Mouse (Mus musculus) intestine, embryonic 15.5 days (tissue): ENCODE measurements around the gene Siva1. TPM values are rescaled to one million over a fixed set of nuclear protein-coding genes. Genes with fewer than 3 reads are reported as not detected.
A peak's percentile ranks its signal among the peaks of the same experiment; 100 is the strongest.

Source experiments
- ATAC-seq: fragments of 200-750 bp; cut with Nextera tagmentation; 2 replicates; pipeline ENCODE4 v1.8.0; 2017; ENCODE audit warnings: moderate TSS enrichment, moderate library complexity
- H3K27ac ChIP-seq: fragments of 300-500 bp; sonication (generic); 2 replicates; pipeline ENCODE4 v1.5.1; 2015; ENCODE audit warnings: mild to moderate bottlenecking, inconsistent platforms
- H3K27me3 ChIP-seq: fragments of 300-500 bp; sonication (generic); replicated peaks from 2 replicates; pipeline ENCODE4 v1.6.1; 2015; ENCODE audit warnings: inconsistent platforms
- H3K36me3 ChIP-seq: fragments of 300-500 bp; sonication (generic); 2 replicates; pipeline ENCODE4 v1.6.1; 2015; ENCODE audit warnings: inconsistent platforms
- H3K4me1 ChIP-seq: fragments of 300-500 bp; sonication (generic); replicated peaks from 2 replicates; pipeline ENCODE4 v1.6.1; 2015; ENCODE audit warnings: inconsistent platforms
- H3K4me2 ChIP-seq: fragments of 300-500 bp; sonication (generic); replicated peaks from 2 replicates; pipeline ENCODE4 v1.6.1; 2015; ENCODE audit warnings: mild to moderate bottlenecking, inconsistent platforms
- H3K4me3 ChIP-seq: fragments of 300-500 bp; sonication (generic); replicated peaks from 2 replicates; pipeline ENCODE4 v1.5.1; 2015; ENCODE audit warnings: inconsistent platforms
- H3K9ac ChIP-seq: fragments of 300-500 bp; sonication (generic); 2 replicates; pipeline ENCODE4 v1.6.1; 2015; ENCODE audit warnings: inconsistent platforms
- H3K9me3 ChIP-seq: fragments of 300-500 bp; sonication (generic); 2 replicates; pipeline ENCODE4 v1.6.1; 2016; ENCODE audit warnings: inconsistent platforms
- WGBS: fragments of 180-500 bp; shearing (Covaris S2); methylation state at CpG from one replicate; pipeline ENCODE4 v1.1.7; 2015; 5-methylcytosine and 5-hydroxymethylcytosine counted together
- polyA plus RNA-seq: library from polyadenylated mRNA; unstranded; fragments of >200 nt; fragmentation: Nextera tagmentation; extraction: Ambion mirVana; gene quantifications from 2 replicates; pipeline ENCODE4 v1.2.1, GENCODE M21; 2015

Siva1 gene
- polyA plus RNA-seq, 1 experiment from 2014 or later, result 183 TPM

DNA sequence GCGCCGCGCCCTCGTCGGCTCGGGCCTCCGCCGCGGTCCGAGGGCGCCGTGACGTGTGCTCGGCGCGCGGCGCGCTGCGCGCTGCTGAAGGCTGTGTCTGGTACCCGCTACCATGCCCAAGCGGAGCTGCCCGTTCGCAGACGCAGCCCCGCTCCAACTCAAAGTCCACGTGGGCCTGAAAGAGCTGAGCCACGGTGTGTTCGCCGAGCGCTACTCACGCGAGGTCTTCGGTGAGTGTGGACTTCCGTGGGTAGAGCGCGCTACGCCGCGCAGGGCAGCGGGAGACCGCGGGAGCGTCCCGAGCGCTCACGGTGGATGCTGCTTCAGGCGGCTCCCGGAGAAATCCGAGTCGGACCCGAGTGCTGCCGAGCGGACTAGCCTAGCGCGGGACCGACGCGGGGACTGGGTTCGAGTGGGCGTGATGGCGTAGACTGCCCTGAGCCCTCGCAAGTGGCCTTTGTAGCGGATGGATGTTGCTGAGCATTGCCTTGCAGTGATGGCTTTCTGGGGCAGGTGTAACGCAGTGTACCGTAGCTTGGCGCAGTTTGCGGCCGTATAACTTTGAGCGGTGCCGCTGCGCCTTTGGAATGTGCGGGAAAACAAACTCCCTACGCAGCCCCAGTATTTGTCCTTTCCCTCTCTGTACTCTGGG is 502 bp downstream of the Siva1 start:
- ATAC-seq, result peak; percentile 47
- Histone ChIP-seq H3K9me3 (no peaks in the 10 kb centered on the region), H3K4me3 (peak overlapping the region; percentile 73), H3K9ac (peak overlapping the region; percentile 77), H3K27ac (peak overlapping the region; percentile 78), H3K36me3 (peaks cover 10% of the 10 kb centered on the region; the same call in 1 of the 2 replicates), H3K4me1 (peaks cover 15% of the 10 kb centered on the region), H3K4me2 (peak overlapping the region; percentile 69), H3K27me3 (no peaks in the 10 kb centered on the region)
- under 1% methylated on average over 75 of the region's 75 CpGs for WGBS

DNA sequence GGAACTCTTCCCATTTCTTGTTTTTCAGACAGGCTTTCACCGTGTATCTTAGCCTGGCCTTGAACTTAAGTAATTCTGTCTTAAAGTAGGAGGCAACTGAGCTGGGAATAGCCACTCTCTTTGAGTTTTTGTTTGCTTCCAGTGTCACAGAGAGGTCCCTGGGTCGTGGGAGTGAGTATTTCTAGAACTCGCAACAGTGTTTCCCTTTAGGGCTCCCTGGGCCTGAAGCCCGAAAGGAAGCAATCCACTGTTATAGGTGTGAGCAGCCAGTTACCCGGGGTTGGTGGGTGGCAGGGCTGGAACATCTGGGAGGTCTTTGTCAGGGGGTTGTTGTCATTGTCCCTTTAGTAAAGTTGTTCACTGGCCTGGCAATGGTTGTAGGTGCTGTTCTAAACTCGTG is 1.7 kb downstream of the Siva1 start:
- Histone ChIP-seq H3K4me1 (peaks cover 15% of the 10 kb centered on the region), H3K27me3 (no peaks in the 10 kb centered on the region), H3K9me3 (no peaks in the 10 kb centered on the region), H3K4me2 (peak overlapping the region; percentile 69), H3K9ac (peak overlapping the region; percentile 77), H3K4me3 (peak overlapping the region; percentile 73), H3K36me3 (peaks cover 15% of the 10 kb centered on the region; the same call in 1 of the 2 replicates), H3K27ac (no peak overlapping the region)
- 40% methylated on average over 6 of the region's 6 CpGs for WGBS
- ATAC-seq, result no peak

DNA sequence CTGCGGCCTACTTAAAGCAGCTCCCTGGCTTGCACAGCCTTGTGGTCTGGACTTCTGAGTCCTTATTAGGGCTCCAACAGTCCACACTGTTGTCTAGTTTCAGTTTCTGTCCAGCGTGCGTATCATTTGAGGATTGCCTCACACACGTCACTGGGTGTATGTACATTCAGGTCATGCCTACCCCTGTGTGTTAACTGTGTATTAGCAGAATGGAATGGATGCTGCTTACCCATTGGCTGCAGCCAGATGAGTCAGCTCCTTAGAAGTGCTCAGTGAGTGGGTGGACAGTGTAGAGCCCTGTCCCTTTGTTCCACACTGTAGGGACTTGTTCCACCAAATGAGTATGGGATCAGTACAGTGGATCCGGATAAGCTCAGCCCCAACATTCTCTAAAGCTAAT is 3.6 kb downstream of the Siva1 start:
- H3K4me3 ChIP-seq, result no peak overlapping the region
- 90% methylated on average over 5 of the region's 5 CpGs for WGBS
- peaks cover 15% of the 10 kb centered on the region for H3K4me1 ChIP-seq
- no peaks in the 10 kb centered on the region for H3K9me3 ChIP-seq
- H3K27me3 ChIP-seq, result no peaks in the 10 kb centered on the region
- no peak overlapping the region for H3K9ac ChIP-seq
- peaks cover 15% of the 10 kb centered on the region; the same call in 1 of the 2 replicates for H3K36me3 ChIP-seq
- H3K27ac ChIP-seq, result no peak overlapping the region
- H3K4me2 ChIP-seq, result no peak overlapping the region
- no peak for ATAC-seq

- Histone ChIP-seq H3K4me2 (no peak overlapping the region), H3K9me3 (no peaks in the 10 kb centered on the region), H3K4me3 (no peak overlapping the region), H3K36me3 (peaks cover 48% of the 10 kb centered on the region), H3K27ac (no peak overlapping the region), H3K9ac (no peak overlapping the region), H3K4me1 (peaks cover 19% of the 10 kb centered on the region), H3K27me3 (no peaks in the 10 kb centered on the region)
- 70% methylated on average over 5 of the region's 5 CpGs for WGBS
- ATAC-seq, result no peak
Measured at GRCm38 (mm10) chr12:112651778-112652439, 7.4 kb downstream of the Siva1 start.

DNA sequence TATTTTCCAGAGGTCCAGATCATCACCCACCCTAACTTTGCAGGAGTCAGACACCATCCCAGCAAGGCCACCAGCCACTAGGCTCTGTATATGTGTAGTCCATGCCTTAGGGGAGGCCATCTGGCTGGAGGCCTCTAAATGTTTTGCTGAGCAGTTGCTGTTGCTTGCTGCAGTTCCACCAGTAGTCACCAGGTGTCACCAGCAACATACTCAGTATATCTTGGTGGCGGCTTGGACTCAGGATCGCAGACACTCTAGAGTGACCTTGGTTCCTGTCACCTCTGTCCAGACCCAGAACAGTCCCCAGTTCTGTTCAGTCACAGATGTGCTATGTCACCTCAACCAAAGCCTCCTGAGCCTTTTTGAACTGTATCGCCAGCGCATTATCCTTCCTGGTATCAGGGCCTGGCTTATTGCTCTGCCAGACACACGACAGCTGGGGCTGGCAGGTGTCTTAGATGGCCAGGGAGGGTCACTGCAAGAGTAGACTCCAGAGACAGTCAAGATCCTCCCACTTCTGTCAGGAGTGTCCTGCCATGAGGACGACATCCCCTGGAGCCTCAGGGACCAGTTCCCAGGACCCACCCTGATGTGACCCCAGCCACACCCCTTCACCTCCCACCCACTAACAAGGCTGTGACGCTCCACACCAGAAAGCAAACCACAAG is 8.8 kb downstream of the Siva1 start:
- Histone ChIP-seq H3K9me3 (no peaks in the 10 kb centered on the region), H3K4me2 (no peak overlapping the region), H3K36me3 (peaks cover 62% of the 10 kb centered on the region), H3K9ac (no peak overlapping the region), H3K4me1 (peaks cover 19% of the 10 kb centered on the region), H3K4me3 (no peak overlapping the region), H3K27ac (no peak overlapping the region), H3K27me3 (no peaks in the 10 kb centered on the region)
- WGBS, result 35% methylated on average over 7 of the region's 7 CpGs
- ATAC-seq, result peak; percentile 75

DNA sequence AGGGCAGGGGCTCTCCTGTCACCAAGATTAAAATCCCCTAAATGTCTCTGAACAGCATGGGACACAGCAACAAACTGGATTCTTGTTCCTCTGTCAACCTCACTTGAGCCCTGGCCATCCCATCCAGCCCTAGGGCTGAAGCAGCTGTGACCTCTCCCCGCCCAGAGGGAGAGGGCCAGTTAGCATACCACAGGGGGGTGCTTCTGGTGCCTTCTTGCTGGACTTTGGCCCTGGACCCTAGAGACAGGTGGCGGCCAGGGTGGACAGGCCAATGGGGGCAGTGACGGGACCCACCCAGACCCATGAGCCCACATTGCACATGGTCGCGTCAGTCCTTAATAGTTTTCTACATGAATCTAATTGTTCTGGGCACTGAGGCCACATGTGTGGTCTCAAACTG is 9.6 kb downstream of the Siva1 start:
- peak overlapping the region; percentile 22; the same call in 1 of the 2 replicates for H3K27ac ChIP-seq
- no peaks in the 10 kb centered on the region for H3K27me3 ChIP-seq
- H3K9ac ChIP-seq, result no peak overlapping the region
- no peaks in the 10 kb centered on the region for H3K9me3 ChIP-seq
- no peak overlapping the region for H3K4me2 ChIP-seq
- no peak for ATAC-seq
- 80% methylated on average over 5 of the region's 5 CpGs for WGBS
- H3K36me3 ChIP-seq, result peaks cover 68% of the 10 kb centered on the region
- peaks cover 27% of the 10 kb centered on the region for H3K4me1 ChIP-seq
- H3K4me3 ChIP-seq, result no peak overlapping the region

DNA sequence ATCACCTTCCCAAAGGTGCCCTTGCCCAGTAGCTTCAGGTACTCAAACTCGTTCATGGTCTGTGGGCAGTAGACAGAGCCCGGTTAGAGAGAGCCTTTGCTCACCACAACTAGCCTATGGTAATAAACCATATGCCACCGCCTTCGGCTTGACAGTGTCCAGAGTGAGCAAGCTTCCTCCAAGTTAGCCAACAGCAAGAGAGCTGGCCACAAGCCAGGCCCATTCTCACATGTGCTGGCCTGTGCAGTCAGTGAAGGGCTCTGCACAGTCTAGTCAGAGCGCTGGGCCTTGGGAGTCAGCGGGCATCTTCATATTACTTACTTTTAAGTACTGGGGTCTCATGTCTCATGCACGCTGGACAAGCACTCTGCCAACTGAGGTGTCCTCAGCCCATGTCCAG is 14.1 kb downstream of the Siva1 start:
- no peaks in the 10 kb centered on the region for H3K9me3 ChIP-seq
- peaks cover 80% of the 10 kb centered on the region for H3K36me3 ChIP-seq
- ATAC-seq, result no peak
- H3K4me2 ChIP-seq, result no peak overlapping the region
- no peak overlapping the region for H3K27ac ChIP-seq
- no peaks in the 10 kb centered on the region for H3K27me3 ChIP-seq
- H3K4me3 ChIP-seq, result no peak overlapping the region
- WGBS, result 87% methylated on average over 7 of the region's 7 CpGs
- peaks cover 62% of the 10 kb centered on the region for H3K4me1 ChIP-seq
- H3K9ac ChIP-seq, result no peak overlapping the region

- ATAC-seq, result no peak
- Histone ChIP-seq H3K27me3 (no peaks in the 10 kb centered on the region), H3K4me3 (no peak overlapping the region), H3K27ac (no peak overlapping the region), H3K4me1 (peaks cover 63% of the 10 kb centered on the region), H3K36me3 (peaks cover 78% of the 10 kb centered on the region), H3K9me3 (no peaks in the 10 kb centered on the region), H3K4me2 (no peak overlapping the region), H3K9ac (no peak overlapping the region)
- 82% methylated on average over 6 of the region's 6 CpGs for WGBS
Measured at GRCm38 (mm10) chr12:112659109-112659508, 14.6 kb downstream of the Siva1 start.

DNA sequence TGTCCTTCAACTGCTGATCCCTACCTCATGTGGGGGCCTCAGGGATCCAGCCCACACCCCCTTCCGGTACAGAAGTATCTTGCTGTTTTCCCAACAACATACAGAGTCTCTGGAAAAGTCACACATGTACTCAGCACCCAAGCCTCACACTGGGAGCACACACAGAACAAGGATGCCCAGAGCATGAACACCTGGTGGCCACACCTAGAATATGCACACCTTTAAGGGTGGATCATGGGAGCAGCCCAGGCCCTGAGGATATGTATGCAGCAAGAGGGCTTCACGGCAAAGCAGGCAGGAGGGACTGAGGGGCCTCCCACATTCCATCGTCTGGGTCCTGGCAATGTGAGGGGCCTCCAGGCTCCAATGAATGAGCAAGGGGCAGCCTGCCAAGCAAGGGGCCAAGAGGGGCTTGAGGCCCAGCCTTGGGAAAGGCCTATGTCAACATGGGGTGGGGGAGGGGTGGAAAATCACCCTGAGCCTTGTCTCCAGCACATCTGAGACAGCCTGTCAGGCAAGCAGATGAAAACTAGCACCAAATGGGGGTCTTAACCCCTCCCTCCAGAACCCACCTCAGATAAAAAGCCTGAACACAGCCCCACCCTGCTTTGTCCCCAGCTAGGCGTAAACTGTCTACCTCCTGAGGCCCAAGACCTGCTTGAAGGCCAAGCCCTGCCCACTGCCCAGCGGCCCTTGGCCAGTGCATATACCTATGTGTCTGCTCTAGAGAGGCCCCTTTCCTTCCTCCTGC is 16.3 kb downstream of the Siva1 start:
- H3K9ac ChIP-seq, result no peak overlapping the region
- H3K4me3 ChIP-seq, result no peak overlapping the region
- peaks cover 68% of the 10 kb centered on the region for H3K4me1 ChIP-seq
- WGBS, result 19% methylated on average over 5 of the region's 5 CpGs
- peaks cover 68% of the 10 kb centered on the region for H3K36me3 ChIP-seq
- peak overlapping the region; percentile 26 for H3K4me2 ChIP-seq
- no peaks in the 10 kb centered on the region for H3K9me3 ChIP-seq
- H3K27ac ChIP-seq, result peak overlapping the region; percentile 88
- peak; percentile 91 for ATAC-seq
- no peaks in the 10 kb centered on the region for H3K27me3 ChIP-seq

DNA sequence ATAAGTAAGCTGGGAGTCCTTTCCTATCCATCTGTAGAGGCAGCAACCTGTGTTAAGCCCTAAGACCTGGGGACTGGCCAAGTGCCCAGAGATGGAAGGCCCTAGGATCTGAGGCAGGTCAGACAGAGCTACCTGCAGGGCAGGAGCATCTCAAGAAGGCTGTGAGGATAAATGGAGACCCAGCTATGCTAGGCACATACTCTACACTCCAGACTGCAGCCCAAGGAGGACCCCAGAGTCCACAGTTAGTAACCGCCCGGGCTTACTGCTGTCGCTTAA is 16.8 kb downstream of the Siva1 start:
- peaks cover 73% of the 10 kb centered on the region for H3K4me1 ChIP-seq
- peaks cover 63% of the 10 kb centered on the region for H3K36me3 ChIP-seq

GRCm38 (mm10) chr12:112661851-112662250 is 17.4 kb downstream of the Siva1 start:
- Histone ChIP-seq H3K9me3 (no peaks in the 10 kb centered on the region), H3K27ac (peak overlapping the region; percentile 88), H3K4me3 (no peak overlapping the region), H3K4me1 (peaks cover 78% of the 10 kb centered on the region), H3K27me3 (no peaks in the 10 kb centered on the region), H3K4me2 (peak overlapping the region; percentile 26; the same call in 1 of the 2 replicates), H3K9ac (no peak overlapping the region), H3K36me3 (peaks cover 60% of the 10 kb centered on the region)
- ATAC-seq, result no peak
- 80% methylated on average over 9 of the region's 9 CpGs for WGBS

More for the DNA sequence above, 16.8 kb downstream of the Siva1 start:
- 70% methylated on average over 3 of the region's 3 CpGs for WGBS
- no peaks in the 10 kb centered on the region for H3K9me3 ChIP-seq
- no peak overlapping the region for H3K4me3 ChIP-seq
- no peak overlapping the region for H3K9ac ChIP-seq
- peak overlapping the region; percentile 26 for H3K4me2 ChIP-seq
- H3K27me3 ChIP-seq, result no peaks in the 10 kb centered on the region
- no peak for ATAC-seq
- peak overlapping the region; percentile 88 for H3K27ac ChIP-seq

DNA sequence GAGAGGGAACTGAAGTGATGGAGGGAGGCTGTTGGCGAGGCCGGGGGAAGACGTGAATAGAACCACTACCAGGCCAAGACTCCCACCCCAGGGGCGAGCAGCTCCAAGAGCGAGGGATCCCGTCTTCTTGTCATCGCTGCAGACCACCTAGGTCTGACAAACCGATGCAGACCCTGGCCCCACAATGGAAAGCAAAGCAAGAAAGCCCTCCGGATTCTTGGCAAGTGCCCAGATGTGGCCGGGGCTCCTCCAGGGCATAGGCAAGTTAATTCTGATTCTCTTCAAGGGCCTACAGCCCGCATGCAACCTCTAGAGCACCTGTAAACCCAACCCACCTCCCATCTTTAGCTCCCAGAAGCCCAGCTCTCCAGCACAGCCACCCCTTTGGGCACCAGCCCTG is 18.8 kb downstream of the Siva1 start:
- no peak overlapping the region for H3K4me2 ChIP-seq
- peaks cover 55% of the 10 kb centered on the region for H3K36me3 ChIP-seq
- WGBS, result 83% methylated on average over 11 of the region's 11 CpGs
- no peak for ATAC-seq
- H3K27me3 ChIP-seq, result no peaks in the 10 kb centered on the region
- no peaks in the 10 kb centered on the region for H3K9me3 ChIP-seq
- H3K4me3 ChIP-seq, result no peak overlapping the region
- H3K9ac ChIP-seq, result no peak overlapping the region; the same call in 1 of the 2 replicates
- peak overlapping the region; percentile 88; the same call in 1 of the 2 replicates for H3K27ac ChIP-seq
- peaks cover 87% of the 10 kb centered on the region for H3K4me1 ChIP-seq
